Comparison of ENCODE assay signal across 9 mouse cellular contexts in genomic region chr8:109750699-109751098, GRCm38 (mm10). TPM values are rescaled to one million over a fixed set of nuclear protein-coding genes. Genes with fewer than 3 reads are reported as not detected.
DNase-seq lines count a peak whose midpoint lies in the region; ATAC-seq lines count a peak whose summit lies in the region.
"Had no signal": no experiment of that assay in that cellular context is flagged by ENCODE, and none has a peak within 500 bp of the region (broad histone marks: within the 10 kb centered on the region; RNA-seq: fewer than 3 reads in every experiment).

No protein-coding gene starts in this region.

- H3K4me1 ChIP-seq in liver, embryonic 11.5 days (replicated peaks; ENCODE audit: control insufficient read depth, insufficient read depth, low read length), result no peaks in the 10 kb centered on the region
- no peaks in the 10 kb centered on the region for H3K4me1 ChIP-seq in liver, embryonic 13.5 days (replicated peaks)
- H3K4me1 ChIP-seq: embryonic facial prominence, embryonic 15.5 days had no signal

- H3K27ac ChIP-seq in liver, embryonic 11.5 days (ENCODE audit: low read depth, low read length), result no peak overlapping the region
- H3K27ac ChIP-seq in liver, embryonic 13.5 days, result no peak overlapping the region
- H3K27ac ChIP-seq: embryonic facial prominence, embryonic 15.5 days had no signal

- H3K9me3 ChIP-seq in liver, embryonic 11.5 days (ENCODE audit: control insufficient read depth, low read length), result no peaks in the 10 kb centered on the region
- H3K9me3 ChIP-seq in liver, embryonic 13.5 days (replicated peaks), result no peaks in the 10 kb centered on the region
- H3K9me3 ChIP-seq: embryonic facial prominence, embryonic 15.5 days had no signal

- ATAC-seq in liver, embryonic 11.5 days (replicated peaks; ENCODE audit: low FRiP score), result no peak
- no peak for ATAC-seq in liver, embryonic 13.5 days (ENCODE audit: low read depth)

- H3K4me3 ChIP-seq in liver, embryonic 11.5 days (ENCODE audit: low read depth, low read length), result no peak overlapping the region
- H3K4me3 ChIP-seq in liver, embryonic 13.5 days (replicated peaks), result no peak overlapping the region
- H3K4me3 ChIP-seq: embryonic facial prominence, embryonic 15.5 days had no signal

- 56% methylated on average over 12 of the region's 12 CpGs for WGBS in liver, embryonic 11.5 days
- WGBS in liver, embryonic 13.5 days (ENCODE audit: insufficient replicate concordance), result 33% methylated on average over 12 of the region's 12 CpGs

- H3K4me2 ChIP-seq in liver, embryonic 11.5 days, result no peak overlapping the region
- no peak overlapping the region for H3K4me2 ChIP-seq in liver, embryonic 13.5 days
- H3K4me2 ChIP-seq: embryonic facial prominence, embryonic 15.5 days had no signal

- intact Hi-C loops in left cerebral cortex, postnatal 4 days (cut with DNase I), result no loop called here

- no peak overlapping the region for H3K9ac ChIP-seq in liver, embryonic 11.5 days (ENCODE audit: low read depth, low read length)
- no peak overlapping the region for H3K9ac ChIP-seq in liver, embryonic 13.5 days
- H3K9ac ChIP-seq: embryonic facial prominence, embryonic 15.5 days had no signal

- no peaks in the 10 kb centered on the region for H3K27me3 ChIP-seq in liver, embryonic 11.5 days (replicated peaks; ENCODE audit: control insufficient read depth, insufficient read depth, low read length)
- no peaks in the 10 kb centered on the region; the same call in 1 of the 2 replicates for H3K27me3 ChIP-seq in liver, embryonic 13.5 days
- H3K27me3 ChIP-seq: embryonic facial prominence, embryonic 15.5 days had no signal

- no peaks in the 10 kb centered on the region for H3K36me3 ChIP-seq in liver, embryonic 11.5 days (ENCODE audit: control insufficient read depth, insufficient read depth, low read length)
- no peaks in the 10 kb centered on the region for H3K36me3 ChIP-seq in liver, embryonic 13.5 days
- H3K36me3 ChIP-seq: embryonic facial prominence, embryonic 15.5 days had no signal

- peak; percentile 40 for DNase-seq in liver
- DNase-seq in liver, embryonic 11.5 days (ENCODE audit: low spot score), result no peak
- peak; percentile 86 for DNase-seq in c-Kit-positive CD71-negative TER-119-negative erythroid progenitor cells, embryonic 14.5 days (ENCODE audit: low read depth)
- peak; percentile 15 for DNase-seq in liver, embryonic 13.5 days
- peak; percentile 63 to 64 for DNase-seq in spleen, adult 18-20 months
- no peak for DNase-seq in cerebellum, postnatal 4 days (ENCODE audit: low spot score in 2 of 2)
- DNase-seq in embryo, embryonic 9.5 days (ENCODE audit: extremely low spot score), result no peak
- DNase-seq in left cerebral cortex, postnatal 4 days, result no peak

RNA-seq across cellular contexts. Expression of gene Atxn1l, which starts 13.2 kb away (rescaled TPM):
- polyA plus RNA-seq in liver, embryonic 11.5 days (2014; fragmentation: Nextera tagmentation; extraction: Ambion mirVana), result 5.6 and 7.5 TPM in 2 replicates
- polyA plus RNA-seq in liver, embryonic 13.5 days (2015; fragmentation: Nextera tagmentation; extraction: Ambion mirVana), result 2.9 and 3.0 TPM in 2 replicates
- total RNA-seq in left cerebral cortex, postnatal 4 days (2021), result 10 to 100 TPM; 28.7 to 34.0 TPM

RNA-seq across cellular contexts. Expression of gene Ap1g1, which starts 27.7 kb away (rescaled TPM):
- polyA plus RNA-seq in liver, embryonic 11.5 days (2014; fragmentation: Nextera tagmentation; extraction: Ambion mirVana), result 32.7 and 36.5 TPM in 2 replicates
- polyA plus RNA-seq in liver, embryonic 13.5 days (2015; fragmentation: Nextera tagmentation; extraction: Ambion mirVana), result 13.4 and 18.5 TPM in 2 replicates
- total RNA-seq in left cerebral cortex, postnatal 4 days (2021), result 100 to 1,000 TPM; 110 to 116 TPM

RNA-seq across cellular contexts. Expression of gene Zfp821, which starts 45.4 kb away (rescaled TPM):
- polyA plus RNA-seq in liver, embryonic 11.5 days (2014; fragmentation: Nextera tagmentation; extraction: Ambion mirVana), result 10.6 and 11.7 TPM in 2 replicates
- 5.4 and 6.0 TPM in 2 replicates for polyA plus RNA-seq in liver, embryonic 13.5 days (2015; fragmentation: Nextera tagmentation; extraction: Ambion mirVana)
- 10 to 100 TPM; 89.8 to 90.5 TPM for total RNA-seq in left cerebral cortex, postnatal 4 days (2021)

RNA-seq across cellular contexts. Expression of gene Ist1, which starts 57.6 kb away (rescaled TPM):
- polyA plus RNA-seq in liver, embryonic 11.5 days (2014; fragmentation: Nextera tagmentation; extraction: Ambion mirVana), result 76.4 and 85.5 TPM in 2 replicates
- 35.8 and 44.2 TPM in 2 replicates for polyA plus RNA-seq in liver, embryonic 13.5 days (2015; fragmentation: Nextera tagmentation; extraction: Ambion mirVana)
- total RNA-seq in left cerebral cortex, postnatal 4 days (2021), result 10 to 100 TPM; 85.9 to 89.9 TPM

Comparison
In these comparisons a context has a peak if more than half of its experiments do, and no peak if none do; other contexts are left out.
1. DNase-seq: peak in liver (single experiment), c-Kit-positive CD71-negative TER-119-negative erythroid progenitor cells, embryonic 14.5 days (single experiment), liver, embryonic 13.5 days (single experiment) and spleen, adult 18-20 months (2 of 2); none in liver, embryonic 11.5 days (single experiment), cerebellum, postnatal 4 days (0 of 2), embryo, embryonic 9.5 days (single experiment) and left cerebral cortex, postnatal 4 days (single experiment).